Mouse (Mus musculus): Measurements from ENCODE around the gene Ctnnd2. TPM values are rescaled to one million over a fixed set of nuclear protein-coding genes. Genes with fewer than 3 reads are reported as not detected.

Gene Ctnnd2
- polyA plus RNA-seq, 1 experiment: not detected

DNA sequence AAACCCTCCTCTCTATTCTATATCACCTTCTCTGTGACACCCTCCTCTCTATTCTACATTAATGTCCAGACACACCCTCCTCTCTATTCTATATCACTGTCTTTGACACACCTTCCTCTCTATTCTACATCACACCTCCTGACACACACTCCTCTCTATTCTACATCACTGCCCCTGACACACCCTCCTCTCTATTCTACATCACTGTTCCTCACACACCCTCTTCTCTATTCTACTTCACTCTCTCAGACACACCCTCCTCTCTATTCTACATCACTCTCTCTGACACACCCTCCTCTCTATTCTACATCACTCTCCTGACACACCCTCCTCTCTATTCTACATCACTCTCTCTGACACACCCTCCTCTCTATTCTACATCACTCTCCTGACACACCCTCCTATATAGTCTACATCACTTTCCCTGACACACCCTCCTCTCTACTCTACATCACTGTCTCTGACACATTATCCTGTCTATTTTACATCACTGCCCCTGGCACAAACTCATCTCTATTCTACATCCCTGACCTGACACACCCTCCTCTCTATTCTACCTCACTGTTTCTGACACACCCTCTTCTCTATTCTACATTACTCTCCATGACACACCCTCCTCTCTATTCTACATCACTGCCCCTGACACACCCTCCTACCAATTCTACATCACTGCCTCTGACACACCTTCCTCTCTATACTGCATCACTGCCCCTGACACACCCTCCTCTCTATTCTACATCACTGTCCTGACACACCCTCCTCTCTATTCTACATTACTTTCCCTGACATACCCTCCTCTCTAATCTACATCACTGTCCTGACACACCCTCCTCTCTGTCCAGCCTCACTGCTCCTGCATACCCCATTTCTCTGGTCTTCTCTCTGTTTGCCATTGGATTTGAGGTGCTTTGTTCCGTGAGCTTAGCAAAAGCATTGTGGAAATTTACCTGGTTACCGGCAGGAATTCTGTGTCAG, 161.2 kb downstream of the Ctnnd2 start:
- TF ChIP-seq GATA1 (IDR thresholded peaks at IDR 0.05; ENCODE audit: low read length): no peak

DNA sequence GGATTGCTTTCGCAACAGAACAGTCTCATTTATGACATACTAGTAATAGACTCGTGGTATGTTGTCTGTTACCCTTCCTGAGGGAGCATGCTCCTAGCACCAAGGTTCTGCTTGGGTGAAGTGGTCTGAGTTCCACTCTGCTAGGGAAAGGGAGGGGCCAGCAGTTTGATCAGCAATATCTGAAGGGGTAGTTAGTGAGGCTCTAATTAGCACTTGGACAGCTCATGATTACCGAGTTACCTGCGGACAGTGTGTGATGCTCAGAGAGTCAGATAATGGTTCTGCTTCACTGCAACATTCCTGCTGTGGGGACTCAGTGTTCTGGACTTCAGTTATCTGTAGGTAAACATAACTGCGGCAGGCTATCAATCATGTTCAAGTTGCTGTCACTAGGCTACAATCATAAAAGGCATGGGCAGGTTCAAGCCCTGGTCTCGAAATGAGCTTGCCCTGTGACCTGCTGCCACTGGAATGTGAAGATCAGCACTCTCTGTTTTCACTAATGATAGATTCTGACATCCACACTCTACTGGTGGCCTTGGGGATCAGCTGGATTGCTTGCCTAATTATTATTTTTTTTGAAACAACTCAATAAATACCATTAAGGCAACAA, 166.3 kb downstream of the Ctnnd2 start:
- TF ChIP-seq GATA1 (IDR thresholded peaks at IDR 0.05; ENCODE audit: low read length): no peak

DNA sequence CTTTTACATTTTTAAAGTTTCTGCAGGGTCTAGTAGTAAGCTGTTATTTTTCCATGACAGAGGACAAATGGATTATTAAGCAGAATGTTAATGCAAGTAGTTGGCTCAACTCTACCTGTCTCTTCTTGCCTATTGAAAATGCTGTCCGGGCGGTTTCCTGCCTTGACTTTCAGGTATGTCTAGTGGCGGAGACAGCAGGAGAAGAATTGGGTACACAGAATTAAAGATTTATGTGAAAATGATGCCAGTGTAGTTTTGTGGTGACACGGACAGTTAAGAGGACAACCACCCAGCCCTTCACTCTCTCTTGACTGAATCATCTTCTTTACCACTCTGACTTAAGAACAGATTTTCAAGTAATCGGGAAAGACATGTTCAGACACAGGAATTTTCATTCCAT, 173.4 kb downstream of the Ctnnd2 start:
- no peak for TF ChIP-seq GATA1 (IDR thresholded peaks at IDR 0.05; ENCODE audit: low read length)

DNA sequence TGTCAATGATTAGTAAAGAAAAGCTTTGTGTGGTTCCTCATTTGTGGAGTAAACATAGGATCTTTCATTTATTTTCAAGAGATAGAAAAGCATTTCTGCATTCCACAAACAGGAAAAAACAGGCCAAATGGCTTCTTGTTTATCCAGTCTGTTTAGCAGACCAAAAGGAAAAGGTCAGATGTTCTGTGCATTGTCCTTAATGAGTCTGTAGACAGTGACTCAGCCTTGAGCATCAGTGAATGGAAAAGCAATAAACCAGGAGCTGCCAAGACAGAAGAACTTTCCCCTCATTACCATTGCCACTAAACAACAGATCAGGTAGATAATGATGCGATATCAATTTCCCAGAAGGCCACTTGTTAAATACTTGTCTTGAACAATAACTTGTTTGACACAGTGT, 192.1 kb downstream of the Ctnnd2 start:
- no peak for TF ChIP-seq GATA1 (IDR thresholded peaks at IDR 0.05; ENCODE audit: low read length)

GRCm38 (mm10) chr15:30369997-30370396, 197.6 kb downstream of the Ctnnd2 start:
- no peak for TF ChIP-seq GATA1 (IDR thresholded peaks at IDR 0.05; ENCODE audit: low read length)

- no peak for TF ChIP-seq GATA1 (IDR thresholded peaks at IDR 0.05; ENCODE audit: low read length)
These were observed 198.8 kb downstream of the Ctnnd2 start for GRCm38 (mm10) chr15:30371151-30371550.

GRCm38 (mm10) chr15:30373654-30374215, 201.3 kb downstream of the Ctnnd2 start:
- TF ChIP-seq GATA1 (IDR thresholded peaks at IDR 0.05; ENCODE audit: low read length): no peak

- no peak for TF ChIP-seq GATA1 (IDR thresholded peaks at IDR 0.05; ENCODE audit: low read length)
These were observed 202.5 kb downstream of the Ctnnd2 start for GRCm38 (mm10) chr15:30374907-30375306.

DNA sequence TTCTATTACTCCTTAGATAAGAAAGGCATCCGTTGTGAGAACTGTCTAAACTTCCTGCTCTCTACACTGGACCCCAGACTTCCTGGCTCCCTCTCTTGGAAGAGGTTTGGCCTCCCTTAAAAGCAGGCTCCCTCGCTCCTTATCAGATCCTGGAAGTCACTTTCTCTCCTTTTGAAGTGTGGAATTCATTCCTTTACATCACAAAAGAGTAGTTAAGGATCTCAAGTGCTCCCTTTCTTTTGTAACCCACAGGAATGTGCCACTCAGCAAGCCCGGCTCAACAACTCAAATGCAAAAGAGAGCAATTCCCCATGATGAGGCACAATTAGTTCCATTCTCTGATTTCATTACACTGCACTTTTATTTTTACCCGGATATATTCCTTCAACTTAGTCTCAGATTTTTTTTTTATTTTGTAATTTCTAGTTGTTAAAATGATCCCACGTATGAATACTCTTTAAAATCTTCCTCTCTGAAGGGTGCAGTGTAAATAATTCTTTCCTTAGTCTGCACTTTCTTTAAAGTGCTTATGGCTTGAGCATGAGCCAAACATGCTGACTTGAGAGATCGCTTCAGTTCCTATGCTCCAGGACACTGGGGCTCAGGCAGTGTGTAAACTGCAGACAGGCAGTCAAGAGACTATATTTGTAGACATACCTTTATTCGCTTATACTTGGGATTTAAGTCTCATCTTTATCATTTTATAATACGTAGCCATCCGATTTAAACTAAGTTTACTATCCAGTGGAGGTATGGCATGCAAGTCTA, 210.9 kb downstream of the Ctnnd2 start:
- no peak for TF ChIP-seq GATA1 (IDR thresholded peaks at IDR 0.05; ENCODE audit: low read length)

- no peak for TF ChIP-seq GATA1 (IDR thresholded peaks at IDR 0.05; ENCODE audit: low read length)
These were observed 212.0 kb downstream of the Ctnnd2 start for GRCm38 (mm10) chr15:30384386-30384785.

GRCm38 (mm10) chr15:30386489-30386888, 214.1 kb downstream of the Ctnnd2 start:
- no peak for TF ChIP-seq GATA1 (IDR thresholded peaks at IDR 0.05; ENCODE audit: low read length)

- TF ChIP-seq GATA1 (IDR thresholded peaks at IDR 0.05; ENCODE audit: low read length): no peak
These were observed 214.9 kb downstream of the Ctnnd2 start for GRCm38 (mm10) chr15:30387244-30387643.

DNA sequence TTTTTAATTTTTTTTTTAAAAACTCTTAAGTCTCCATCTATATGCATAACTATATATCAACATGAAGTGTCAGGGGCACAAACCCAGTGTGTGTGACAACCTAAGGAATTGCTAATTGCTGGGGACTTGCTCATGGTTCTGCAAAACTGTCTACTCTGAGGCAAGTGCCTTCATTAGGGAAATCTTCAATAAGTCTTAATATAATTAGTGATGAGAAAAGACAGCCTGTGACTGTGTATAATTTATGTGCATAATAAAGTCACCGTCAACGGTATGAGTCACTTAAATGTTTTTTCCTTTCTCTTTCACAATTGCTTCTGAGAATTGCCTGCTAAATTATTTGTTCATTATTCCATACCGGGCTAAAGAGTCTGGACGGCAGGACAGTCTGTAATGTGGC, 228.7 kb downstream of the Ctnnd2 start:
- no peak for TF ChIP-seq GATA1 (IDR thresholded peaks at IDR 0.05; ENCODE audit: low read length)

- no peak for TF ChIP-seq GATA1 (IDR thresholded peaks at IDR 0.05; ENCODE audit: low read length)
These were observed 233.9 kb downstream of the Ctnnd2 start for GRCm38 (mm10) chr15:30406254-30406653.

DNA sequence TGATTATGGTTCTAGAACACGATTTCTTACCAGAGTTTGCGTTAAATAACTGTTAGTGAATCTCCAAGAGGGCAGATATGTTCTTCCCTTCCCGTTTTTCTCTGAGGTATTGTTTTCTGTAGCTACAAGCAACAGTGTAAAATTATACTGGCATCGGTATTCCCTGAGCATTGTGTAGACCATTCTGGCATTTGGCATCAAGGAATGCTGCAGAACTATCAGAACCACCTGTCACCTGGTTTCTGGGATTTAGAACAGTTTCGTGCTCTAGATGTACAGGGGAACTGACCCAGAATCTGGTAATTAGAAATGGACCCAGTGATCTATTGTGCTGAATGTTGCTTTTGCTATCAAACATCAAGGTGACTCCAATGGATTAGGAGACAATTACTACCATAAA, 250.8 kb downstream of the Ctnnd2 start:
- TF ChIP-seq GATA1 (IDR thresholded peaks at IDR 0.05; ENCODE audit: low read length): no peak

- no peak for TF ChIP-seq GATA1 (IDR thresholded peaks at IDR 0.05; ENCODE audit: low read length)
These were observed 251.9 kb downstream of the Ctnnd2 start for GRCm38 (mm10) chr15:30424290-30424689.

Measured in G1E-ER4 (cell line).